Mouse (Mus musculus): ENCODE measurements around the gene Rad54l. TPM values are rescaled to one million over a fixed set of nuclear protein-coding genes. Genes with fewer than 3 reads are reported as not detected.

Gene Rad54l
- polyA plus RNA-seq, 1 experiment from 2014 or later: 24.3 TPM

DNA sequence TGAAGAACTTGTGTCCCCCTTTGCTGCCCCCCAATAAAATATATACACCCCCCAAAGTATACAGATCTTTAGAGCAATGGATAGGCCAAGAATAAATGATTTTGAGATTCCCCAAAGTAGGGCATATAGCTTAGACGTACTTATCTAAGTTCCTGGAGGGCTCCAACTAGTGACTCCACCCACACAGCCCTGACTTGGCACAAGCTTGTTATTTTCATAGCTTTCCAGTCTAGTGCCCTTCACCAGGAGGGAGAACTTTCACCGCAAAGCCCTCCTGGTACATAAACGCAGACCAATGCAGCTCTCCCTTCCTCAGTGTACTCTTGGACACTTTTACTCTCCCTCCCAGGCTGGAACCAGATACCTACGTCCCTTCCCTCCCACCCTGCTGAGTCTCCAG, 38.7 kb upstream of the Rad54l start:
- no peaks in the 10 kb centered on the region for H3K9me3 ChIP-seq (replicated peaks; ENCODE audit: control insufficient read depth, low read length)
- no peak overlapping the region for H3K4me2 ChIP-seq
- no peak for ATAC-seq (replicated peaks; ENCODE audit: insufficient number of reproducible peaks, low FRiP score, low TSS enrichment)
- H3K4me3 ChIP-seq (ENCODE audit: low read depth, low read length): no peak overlapping the region
- no peak overlapping the region for H3K27ac ChIP-seq (ENCODE audit: low read depth, low read length)
- no peak overlapping the region for H3K9ac ChIP-seq (ENCODE audit: low read depth, low read length)
- no peaks in the 10 kb centered on the region for H3K27me3 ChIP-seq (ENCODE audit: control insufficient read depth, insufficient read depth, low read length)
- H3K36me3 ChIP-seq (ENCODE audit: control insufficient read depth, insufficient read depth, low read length): peaks cover 13% of the 10 kb centered on the region
- WGBS (ENCODE audit: insufficient replicate concordance): 73% methylated on average over 4 of the region's 4 CpGs
- H3K4me1 ChIP-seq (ENCODE audit: control insufficient read depth, insufficient read depth, low read length): 0 out of 2 replicates have a peak, but pooled peaks cover 4% of the 10 kb centered on the region

DNA sequence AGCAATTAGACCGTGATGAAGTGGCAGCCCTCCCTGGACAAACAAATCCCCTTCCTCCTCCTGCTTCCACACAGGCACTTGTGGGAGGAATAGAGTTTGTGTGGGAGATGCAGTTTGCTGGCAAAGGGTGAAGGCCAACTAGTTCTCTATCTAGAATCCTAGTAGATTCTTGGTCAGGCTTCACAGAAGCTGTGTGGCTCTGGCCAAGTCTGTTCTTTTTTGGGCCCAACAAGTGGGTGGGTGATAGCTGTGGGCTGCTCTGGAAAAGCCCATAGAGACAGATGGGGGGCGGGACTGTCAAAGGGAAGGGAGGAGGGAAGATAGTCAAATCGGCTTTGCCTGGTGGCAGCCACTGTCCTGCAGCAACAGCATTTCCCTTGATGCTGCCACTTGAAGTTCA, 37.3 kb upstream of the Rad54l start:
- Histone ChIP-seq H3K9ac (ENCODE audit: low read depth, low read length) (no peak overlapping the region), H3K27ac (ENCODE audit: low read depth, low read length) (no peak overlapping the region), H3K4me1 (ENCODE audit: control insufficient read depth, insufficient read depth, low read length) (0 out of 2 replicates have a peak, but pooled peaks cover 4% of the 10 kb centered on the region), H3K9me3 (replicated peaks; ENCODE audit: control insufficient read depth, low read length) (no peaks in the 10 kb centered on the region), H3K36me3 (ENCODE audit: control insufficient read depth, insufficient read depth, low read length) (peaks cover 26% of the 10 kb centered on the region), H3K4me2 (no peak overlapping the region), H3K27me3 (ENCODE audit: control insufficient read depth, insufficient read depth, low read length) (no peaks in the 10 kb centered on the region), H3K4me3 (ENCODE audit: low read depth, low read length) (no peak overlapping the region)
- 58% methylated on average over 3 of the region's 3 CpGs for WGBS (ENCODE audit: insufficient replicate concordance)
- ATAC-seq (replicated peaks; ENCODE audit: insufficient number of reproducible peaks, low FRiP score, low TSS enrichment): no peak

GRCm38 (mm10) chr4:116159912-116160311, 36.4 kb upstream of the Rad54l start:
- 80% methylated on average over 3 of the region's 3 CpGs for WGBS (ENCODE audit: insufficient replicate concordance)
- Histone ChIP-seq H3K4me3 (ENCODE audit: low read depth, low read length) (no peak overlapping the region), H3K4me2 (no peak overlapping the region), H3K36me3 (ENCODE audit: control insufficient read depth, insufficient read depth, low read length) (peaks cover 35% of the 10 kb centered on the region), H3K4me1 (ENCODE audit: control insufficient read depth, insufficient read depth, low read length) (0 out of 2 replicates have a peak, but pooled peaks cover 4% of the 10 kb centered on the region), H3K9me3 (replicated peaks; ENCODE audit: control insufficient read depth, low read length) (no peaks in the 10 kb centered on the region), H3K27me3 (ENCODE audit: control insufficient read depth, insufficient read depth, low read length) (no peaks in the 10 kb centered on the region), H3K9ac (ENCODE audit: low read depth, low read length) (no peak overlapping the region), H3K27ac (ENCODE audit: low read depth, low read length) (no peak overlapping the region)
- no peak for ATAC-seq (replicated peaks; ENCODE audit: insufficient number of reproducible peaks, low FRiP score, low TSS enrichment)

- no peak for ATAC-seq (replicated peaks; ENCODE audit: insufficient number of reproducible peaks, low FRiP score, low TSS enrichment)
- peaks cover 49% of the 10 kb centered on the region for H3K36me3 ChIP-seq (ENCODE audit: control insufficient read depth, insufficient read depth, low read length)
- H3K4me2 ChIP-seq: no peak overlapping the region
- WGBS (ENCODE audit: insufficient replicate concordance): 97% methylated on average over 2 of the region's 2 CpGs
- no peaks in the 10 kb centered on the region for H3K9me3 ChIP-seq (replicated peaks; ENCODE audit: control insufficient read depth, low read length)
- no peak overlapping the region for H3K27ac ChIP-seq (ENCODE audit: low read depth, low read length)
- H3K4me1 ChIP-seq (ENCODE audit: control insufficient read depth, insufficient read depth, low read length): 0 out of 2 replicates have a peak, but pooled peaks cover 4% of the 10 kb centered on the region
- no peak overlapping the region for H3K4me3 ChIP-seq (ENCODE audit: low read depth, low read length)
- H3K27me3 ChIP-seq (ENCODE audit: control insufficient read depth, insufficient read depth, low read length): no peaks in the 10 kb centered on the region
- no peak overlapping the region for H3K9ac ChIP-seq (ENCODE audit: low read depth, low read length)
Measured at GRCm38 (mm10) chr4:116157882-116158281, 34.4 kb upstream of the Rad54l start.

- Histone ChIP-seq H3K4me1 (ENCODE audit: control insufficient read depth, insufficient read depth, low read length) (peaks cover 6% of the 10 kb centered on the region), H3K4me3 (ENCODE audit: low read depth, low read length) (no peak overlapping the region), H3K36me3 (ENCODE audit: control insufficient read depth, insufficient read depth, low read length) (peaks cover 46% of the 10 kb centered on the region), H3K9ac (ENCODE audit: low read depth, low read length) (no peak overlapping the region), H3K4me2 (no peak overlapping the region), H3K9me3 (replicated peaks; ENCODE audit: control insufficient read depth, low read length) (no peaks in the 10 kb centered on the region), H3K27me3 (ENCODE audit: control insufficient read depth, insufficient read depth, low read length) (no peaks in the 10 kb centered on the region), H3K27ac (ENCODE audit: low read depth, low read length) (no peak overlapping the region)
- 89% methylated on average over 15 of the region's 15 CpGs for WGBS (ENCODE audit: insufficient replicate concordance)
- ATAC-seq (replicated peaks; ENCODE audit: insufficient number of reproducible peaks, low FRiP score, low TSS enrichment): no peak
Measured at GRCm38 (mm10) chr4:116152702-116153101, 29.2 kb upstream of the Rad54l start.

DNA sequence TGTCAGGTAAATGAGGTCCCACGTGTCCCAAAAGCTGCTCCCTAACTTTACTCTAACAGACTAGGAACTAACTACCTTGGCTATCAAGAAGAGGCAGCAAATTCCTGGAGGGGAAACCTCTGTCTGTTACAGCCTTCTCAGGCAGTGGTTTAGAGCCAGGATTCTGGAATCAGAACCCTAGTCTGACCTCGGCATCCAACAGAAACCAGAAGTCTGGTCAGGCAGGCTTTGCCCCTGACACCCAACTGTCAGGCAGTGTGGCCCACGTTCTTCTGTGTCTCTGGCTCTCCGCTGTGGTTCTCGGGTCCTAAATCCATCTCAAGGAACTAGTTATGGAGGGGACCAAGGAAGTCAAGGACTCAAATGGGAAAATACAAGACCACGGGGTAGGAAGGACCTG, 27.7 kb upstream of the Rad54l start, which contains the start of gene Lurap1:
Gene Lurap1, minus strand, starts transcription at position 101 of the 400 bp plus-strand sequence.
- Histone ChIP-seq H3K9ac (ENCODE audit: low read depth, low read length) (peak within 1 kb of the TSS; percentile 96), H3K36me3 (ENCODE audit: control insufficient read depth, insufficient read depth, low read length) (peaks cover 32% of the 10 kb centered on the region), H3K27ac (ENCODE audit: low read depth, low read length) (peak within 1 kb of the TSS; percentile 88), H3K9me3 (replicated peaks; ENCODE audit: control insufficient read depth, low read length) (no peaks in the 10 kb centered on the region), H3K4me1 (ENCODE audit: control insufficient read depth, insufficient read depth, low read length) (peaks cover 6% of the 10 kb centered on the region), H3K4me2 (peak within 1 kb of the TSS; percentile 81), H3K27me3 (ENCODE audit: control insufficient read depth, insufficient read depth, low read length) (no peaks in the 10 kb centered on the region), H3K4me3 (ENCODE audit: low read depth, low read length) (peak within 1 kb of the TSS; percentile 90)
- WGBS (ENCODE audit: insufficient replicate concordance): 71% methylated on average over 6 of the region's 6 CpGs
- no peak for ATAC-seq (replicated peaks; ENCODE audit: insufficient number of reproducible peaks, low FRiP score, low TSS enrichment)

DNA sequence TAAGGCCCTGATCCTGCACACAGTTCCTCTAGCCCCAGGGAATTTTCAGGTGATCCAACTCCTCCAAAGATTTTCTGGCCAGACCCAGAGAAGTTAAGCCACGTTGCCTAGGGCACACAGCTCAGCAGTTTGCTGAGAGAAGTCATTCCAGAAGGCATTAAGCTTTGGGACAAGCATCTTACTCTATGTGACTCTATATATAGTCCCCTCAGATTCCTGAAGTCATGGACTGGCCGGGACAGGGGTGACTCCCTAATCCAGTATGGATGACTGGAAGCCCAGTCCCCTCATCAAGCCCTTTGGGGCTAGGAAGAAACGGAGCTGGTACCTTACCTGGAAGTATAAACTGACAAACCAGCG, 27.4 kb upstream of the Rad54l start:
- H3K4me2 ChIP-seq: peak overlapping the region; percentile 81
- peak overlapping the region; percentile 90 for H3K4me3 ChIP-seq (ENCODE audit: low read depth, low read length)
- 0 out of 2 replicates have a peak, but pooled peaks have one; percentile 1 for ATAC-seq (replicated peaks; ENCODE audit: insufficient number of reproducible peaks, low FRiP score, low TSS enrichment)
- H3K9me3 ChIP-seq (replicated peaks; ENCODE audit: control insufficient read depth, low read length): no peaks in the 10 kb centered on the region
- H3K36me3 ChIP-seq (ENCODE audit: control insufficient read depth, insufficient read depth, low read length): peaks cover 28% of the 10 kb centered on the region
- H3K27ac ChIP-seq (ENCODE audit: low read depth, low read length): peak overlapping the region; percentile 88
- peaks cover 6% of the 10 kb centered on the region for H3K4me1 ChIP-seq (ENCODE audit: control insufficient read depth, insufficient read depth, low read length)
- peak overlapping the region; percentile 96 for H3K9ac ChIP-seq (ENCODE audit: low read depth, low read length)
- H3K27me3 ChIP-seq (ENCODE audit: control insufficient read depth, insufficient read depth, low read length): no peaks in the 10 kb centered on the region
- 13% methylated on average over 4 of the region's 4 CpGs for WGBS (ENCODE audit: insufficient replicate concordance)

DNA sequence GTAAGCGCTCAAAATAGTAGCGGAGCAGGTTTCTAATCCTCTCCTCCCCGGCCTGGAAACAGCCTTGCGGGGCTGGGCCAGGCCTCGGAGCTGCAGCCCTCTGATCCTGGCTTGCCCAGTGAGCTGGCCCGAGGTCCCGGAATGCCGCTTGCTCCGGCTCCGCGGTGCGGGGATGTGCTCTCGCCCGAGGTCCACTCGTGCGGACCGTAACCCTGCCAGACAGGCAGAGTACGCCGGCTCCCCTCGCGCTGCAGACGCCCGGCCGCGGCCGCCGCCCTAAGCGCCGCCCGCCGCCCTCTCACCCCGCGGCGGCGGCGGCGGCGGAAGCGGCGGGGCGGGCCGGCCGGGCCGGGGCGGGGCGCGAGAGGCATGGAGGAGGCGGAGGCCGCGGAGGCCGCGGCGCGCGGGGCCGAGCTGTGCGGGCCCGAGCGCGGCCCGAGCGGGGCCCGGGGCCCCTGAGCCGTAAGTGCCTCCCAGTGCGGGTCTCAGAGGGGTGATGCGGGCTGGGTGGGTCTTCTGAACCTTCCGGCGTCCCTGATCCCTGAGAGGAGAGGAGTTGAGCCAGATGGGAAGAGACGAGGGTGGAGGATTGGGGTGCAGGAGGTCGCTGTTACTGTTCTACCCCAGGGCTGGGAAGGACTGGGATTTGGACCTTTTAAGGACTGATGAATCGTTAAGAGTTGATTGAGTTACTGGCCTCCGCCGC, 26.8 kb upstream of the Rad54l start:
- peak overlapping the region; percentile 96 for H3K9ac ChIP-seq (ENCODE audit: low read depth, low read length)
- no peaks in the 10 kb centered on the region for H3K27me3 ChIP-seq (ENCODE audit: control insufficient read depth, insufficient read depth, low read length)
- ATAC-seq (replicated peaks; ENCODE audit: insufficient number of reproducible peaks, low FRiP score, low TSS enrichment): peak; percentile 84
- under 1% methylated on average over 59 of the region's 73 CpGs for WGBS (ENCODE audit: insufficient replicate concordance)
- H3K27ac ChIP-seq (ENCODE audit: low read depth, low read length): peak overlapping the region; percentile 88
- H3K4me2 ChIP-seq: peak overlapping the region; percentile 81
- H3K4me1 ChIP-seq (ENCODE audit: control insufficient read depth, insufficient read depth, low read length): peaks cover 6% of the 10 kb centered on the region
- H3K36me3 ChIP-seq (ENCODE audit: control insufficient read depth, insufficient read depth, low read length): peaks cover 23% of the 10 kb centered on the region
- no peaks in the 10 kb centered on the region for H3K9me3 ChIP-seq (replicated peaks; ENCODE audit: control insufficient read depth, low read length)
- peak overlapping the region; percentile 90 for H3K4me3 ChIP-seq (ENCODE audit: low read depth, low read length)

DNA sequence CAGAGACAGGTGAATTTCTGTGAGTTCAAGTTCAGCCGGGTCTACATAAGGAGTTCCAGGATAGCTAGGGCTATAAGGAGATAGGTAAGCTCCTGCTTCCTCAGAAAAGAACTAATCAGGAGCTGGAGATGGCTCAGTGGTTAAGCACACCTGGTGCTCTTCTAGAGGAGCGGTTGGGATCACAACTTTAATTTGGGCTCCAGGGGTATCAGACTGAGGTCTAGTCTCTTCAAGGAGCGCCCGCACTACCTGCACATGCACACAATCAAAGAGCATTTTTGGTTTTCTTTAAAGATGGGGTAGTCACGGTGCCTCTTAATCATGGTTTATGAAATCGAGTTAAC, 26.3 kb upstream of the Rad54l start:
- 14% methylated on average over 6 of the region's 6 CpGs for WGBS (ENCODE audit: insufficient replicate concordance)
- peak overlapping the region; percentile 81 for H3K4me2 ChIP-seq
- H3K4me1 ChIP-seq (ENCODE audit: control insufficient read depth, insufficient read depth, low read length): peaks cover 6% of the 10 kb centered on the region
- peak overlapping the region; percentile 90 for H3K4me3 ChIP-seq (ENCODE audit: low read depth, low read length)
- H3K27ac ChIP-seq (ENCODE audit: low read depth, low read length): peak overlapping the region; percentile 88
- peak overlapping the region; percentile 96 for H3K9ac ChIP-seq (ENCODE audit: low read depth, low read length)
- no peaks in the 10 kb centered on the region for H3K27me3 ChIP-seq (ENCODE audit: control insufficient read depth, insufficient read depth, low read length)
- H3K36me3 ChIP-seq (ENCODE audit: control insufficient read depth, insufficient read depth, low read length): peaks cover 18% of the 10 kb centered on the region
- H3K9me3 ChIP-seq (replicated peaks; ENCODE audit: control insufficient read depth, low read length): no peaks in the 10 kb centered on the region
- ATAC-seq (replicated peaks; ENCODE audit: insufficient number of reproducible peaks, low FRiP score, low TSS enrichment): no peak

Measured in heart, embryonic 11.5 days (tissue).